Mouse (Mus musculus): ENCODE measurements around the gene Hnrnpul2. TPM values are rescaled to one million over a fixed set of nuclear protein-coding genes. Genes with fewer than 3 reads are reported as not detected.

The Hnrnpul2 gene
- polyA plus RNA-seq, 1 experiment from 2014 or later = 3.3 TPM

GRCm38 (mm10) chr19:8881034-8881392 lies 61.2 kb downstream of the Hnrnpul2 start:
- no peaks in the 10 kb centered on the region for H3K27me3 ChIP-seq (ENCODE audit: control insufficient read depth, insufficient read depth, low read length)
- peaks cover 12% of the 10 kb centered on the region for H3K36me3 ChIP-seq (ENCODE audit: control insufficient read depth, insufficient read depth)
- H3K27ac ChIP-seq (ENCODE audit: low read length) = peak overlapping the region; percentile 32; the same call in 1 of the 2 replicates
- 14% methylated on average over 3 of the region's 3 CpGs for WGBS
- no peaks in the 10 kb centered on the region for H3K9me3 ChIP-seq (replicated peaks; ENCODE audit: control insufficient read depth, low read length)
- H3K4me2 ChIP-seq (ENCODE audit: low read depth, low read length) = peak overlapping the region; percentile 85
- H3K9ac ChIP-seq (ENCODE audit: low read length) = peak overlapping the region; percentile 93
- H3K4me1 ChIP-seq (ENCODE audit: control insufficient read depth, insufficient read depth, low read length) = peaks cover 8% of the 10 kb centered on the region
- ATAC-seq (replicated peaks; ENCODE audit: extremely low read depth, insufficient read depth, low FRiP score) = no peak
- H3K4me3 ChIP-seq (ENCODE audit: low read length) = peak overlapping the region; percentile 95

- no peaks in the 10 kb centered on the region for H3K27me3 ChIP-seq (ENCODE audit: control insufficient read depth, insufficient read depth, low read length)
- ATAC-seq (replicated peaks; ENCODE audit: extremely low read depth, insufficient read depth, low FRiP score) = no peak
Measured at GRCm38 (mm10) chr19:8883616-8884015, 63.8 kb downstream of the Hnrnpul2 start, which contains the start of the genes Lbhd1 and Gm49403. Gene Lbhd1 (plus strand): TSS chr19:8883732. Gene Gm49403 (plus strand): TSS chr19:8883930.

More at GRCm38 (mm10) chr19:8883616-8884015, 63.8 kb downstream of the Hnrnpul2 start, which contains the start of the genes Lbhd1 and Gm49403:
- Histone ChIP-seq H3K36me3 (ENCODE audit: control insufficient read depth, insufficient read depth) (no peaks in the 10 kb centered on the region), H3K4me3 (ENCODE audit: low read length) (no peak within 1 kb of the TSS), H3K4me2 (ENCODE audit: low read depth, low read length) (no peak within 1 kb of the TSS), H3K9me3 (replicated peaks; ENCODE audit: control insufficient read depth, low read length) (no peaks in the 10 kb centered on the region), H3K4me1 (ENCODE audit: control insufficient read depth, insufficient read depth, low read length) (peaks cover 16% of the 10 kb centered on the region), H3K27ac (ENCODE audit: low read length) (no peak within 1 kb of the TSS), H3K9ac (ENCODE audit: low read length) (no peak within 1 kb of the TSS)
- WGBS = 67% methylated on average over 3 of the region's 3 CpGs

Other genes with a start within 250 kb of the Hnrnpul2 start
- 0.04 and 0.11 TPM in 2 replicates for gene Slc22a8, start 228.8 kb upstream of the Hnrnpul2 start, polyA plus RNA-seq (2015; fragmentation: Nextera tagmentation; extraction: Ambion mirVana)
- not detected in 2 replicates for gene Slc22a6, start 202.0 kb upstream of the Hnrnpul2 start, polyA plus RNA-seq (2015; fragmentation: Nextera tagmentation; extraction: Ambion mirVana)
- gene Chrm1, start 156.2 kb upstream of the Hnrnpul2 start, polyA plus RNA-seq (2015; fragmentation: Nextera tagmentation; extraction: Ambion mirVana) = 0.09 TPM in 2 replicates
- gene Slc3a2, start 96.6 kb upstream of the Hnrnpul2 start, polyA plus RNA-seq (2015; fragmentation: Nextera tagmentation; extraction: Ambion mirVana) = 66.4 and 68.8 TPM in 2 replicates
- gene Wdr74, start 84.2 kb upstream of the Hnrnpul2 start, polyA plus RNA-seq (2015; fragmentation: Nextera tagmentation; extraction: Ambion mirVana) = 53.5 and 54.9 TPM in 2 replicates
- gene 1700092M07Rik, start 79.3 kb upstream of the Hnrnpul2 start, polyA plus RNA-seq (2015; fragmentation: Nextera tagmentation; extraction: Ambion mirVana) = 0.63 and 0.74 TPM in 2 replicates
- 91.5 and 91.7 TPM in 2 replicates for gene Stx5a, start 78.6 kb upstream of the Hnrnpul2 start, polyA plus RNA-seq (2015; fragmentation: Nextera tagmentation; extraction: Ambion mirVana)
- gene Nxf1, start 62.9 kb upstream of the Hnrnpul2 start, polyA plus RNA-seq (2015; fragmentation: Nextera tagmentation; extraction: Ambion mirVana) = 134 and 145 TPM in 2 replicates
- gene Tmem223, start 49.0 kb upstream of the Hnrnpul2 start, polyA plus RNA-seq (2015; fragmentation: Nextera tagmentation; extraction: Ambion mirVana) = 138 and 158 TPM in 2 replicates
- gene Tmem179b, start 45.5 kb upstream of the Hnrnpul2 start, polyA plus RNA-seq (2015; fragmentation: Nextera tagmentation; extraction: Ambion mirVana) = 57.1 and 60.9 TPM in 2 replicates
- 17.4 and 19.3 TPM in 2 replicates for gene Taf6l, start 33.6 kb upstream of the Hnrnpul2 start, polyA plus RNA-seq (2015; fragmentation: Nextera tagmentation; extraction: Ambion mirVana)
- 126 and 128 TPM in 2 replicates for gene Polr2g, start 21.4 kb upstream of the Hnrnpul2 start, polyA plus RNA-seq (2015; fragmentation: Nextera tagmentation; extraction: Ambion mirVana)
- gene Zbtb3, start 17.5 kb upstream of the Hnrnpul2 start, polyA plus RNA-seq (2015; fragmentation: Nextera tagmentation; extraction: Ambion mirVana) = 3.5 and 4.3 TPM in 2 replicates
- gene Ttc9c, start 677 bp upstream of the Hnrnpul2 start, polyA plus RNA-seq (2015; fragmentation: Nextera tagmentation; extraction: Ambion mirVana) = 35.5 and 37.7 TPM in 2 replicates
- gene AC129217.1, start 9.8 kb downstream of the Hnrnpul2 start, polyA plus RNA-seq (2015; fragmentation: Nextera tagmentation; extraction: Ambion mirVana) = not detected in 2 replicates
- gene Bscl2, start 17.5 kb downstream of the Hnrnpul2 start, polyA plus RNA-seq (2015; fragmentation: Nextera tagmentation; extraction: Ambion mirVana) = 43.9 and 44.3 TPM in 2 replicates
- 1.2 and 1.4 TPM in 2 replicates for gene Gng3, start 19.2 kb downstream of the Hnrnpul2 start, polyA plus RNA-seq (2015; fragmentation: Nextera tagmentation; extraction: Ambion mirVana)
- 1.9 and 2.8 TPM in 2 replicates for gene Lrrn4cl, start 30.8 kb downstream of the Hnrnpul2 start, polyA plus RNA-seq (2015; fragmentation: Nextera tagmentation; extraction: Ambion mirVana)
- gene Ubxn1, start 51.5 kb downstream of the Hnrnpul2 start, polyA plus RNA-seq (2015; fragmentation: Nextera tagmentation; extraction: Ambion mirVana) = 130 and 133 TPM in 2 replicates
- gene Uqcc3, start 60.9 kb downstream of the Hnrnpul2 start, polyA plus RNA-seq (2015; fragmentation: Nextera tagmentation; extraction: Ambion mirVana) = 62.7 and 64.0 TPM in 2 replicates
- gene Lbhd1, start 63.7 kb downstream of the Hnrnpul2 start, polyA plus RNA-seq (2015; fragmentation: Nextera tagmentation; extraction: Ambion mirVana) = 25.2 and 42.5 TPM in 2 replicates
- not detected in 2 replicates for gene Gm49403, start 63.9 kb downstream of the Hnrnpul2 start, polyA plus RNA-seq (2015; fragmentation: Nextera tagmentation; extraction: Ambion mirVana)
- 39.7 and 54.5 TPM in 2 replicates for gene 1810009A15Rik, start 68.8 kb downstream of the Hnrnpul2 start, polyA plus RNA-seq (2015; fragmentation: Nextera tagmentation; extraction: Ambion mirVana)
- not detected in 2 replicates for gene Gm49416, start 68.9 kb downstream of the Hnrnpul2 start, polyA plus RNA-seq (2015; fragmentation: Nextera tagmentation; extraction: Ambion mirVana)
- gene Ints5, start 73.0 kb downstream of the Hnrnpul2 start, polyA plus RNA-seq (2015; fragmentation: Nextera tagmentation; extraction: Ambion mirVana) = 24.8 and 27.6 TPM in 2 replicates
- 56.7 and 62.6 TPM in 2 replicates for gene Ganab, start 78.1 kb downstream of the Hnrnpul2 start, polyA plus RNA-seq (2015; fragmentation: Nextera tagmentation; extraction: Ambion mirVana)
- 32.7 and 38.0 TPM in 2 replicates for gene B3gat3, start 100.4 kb downstream of the Hnrnpul2 start, polyA plus RNA-seq (2015; fragmentation: Nextera tagmentation; extraction: Ambion mirVana)
- gene Rom1, start 109.3 kb downstream of the Hnrnpul2 start, polyA plus RNA-seq (2015; fragmentation: Nextera tagmentation; extraction: Ambion mirVana) = 2.2 and 2.4 TPM in 2 replicates
- 16.0 and 17.2 TPM in 2 replicates for gene Eml3, start 109.5 kb downstream of the Hnrnpul2 start, polyA plus RNA-seq (2015; fragmentation: Nextera tagmentation; extraction: Ambion mirVana)
- 92.1 and 96.0 TPM in 2 replicates for gene Mta2, start 121.9 kb downstream of the Hnrnpul2 start, polyA plus RNA-seq (2015; fragmentation: Nextera tagmentation; extraction: Ambion mirVana)
- gene Tut1, start 133.8 kb downstream of the Hnrnpul2 start, polyA plus RNA-seq (2015; fragmentation: Nextera tagmentation; extraction: Ambion mirVana) = 17.5 and 18.4 TPM in 2 replicates
- 239 and 240 TPM in 2 replicates for gene Eef1g, start 147.0 kb downstream of the Hnrnpul2 start, polyA plus RNA-seq (2015; fragmentation: Nextera tagmentation; extraction: Ambion mirVana)
- gene Ahnak, start 169.3 kb downstream of the Hnrnpul2 start, polyA plus RNA-seq (2015; fragmentation: Nextera tagmentation; extraction: Ambion mirVana) = 28.7 and 36.5 TPM in 2 replicates